Mouse (Mus musculus) spleen, adult 2 months (tissue): ENCODE data around the gene Kxd1. TPM values are rescaled to one million over a fixed set of nuclear protein-coding genes. Genes with fewer than 3 reads are reported as not detected.

Experiments used
- DNase-seq, 2 experiments: peaks; one replicate each; pipeline versions ENCODE4 v3.0.0 to v3.0.0-alpha.2; 2012 to 2021; ENCODE audit warnings: low spot score in 2 of 2, low read depth in 1 of 2
- H3K27ac ChIP-seq: fragments of 200-500 bp; 2 replicates; pipeline ENCODE4 v1.5.1; 2012; ENCODE audit warnings: low read length, inconsistent platforms; ENCODE audit not compliant: insufficient read depth
- H3K27me3 ChIP-seq: fragments of 200-500 bp; 2 replicates; pipeline ENCODE4 v1.6.1; 2012; ENCODE audit warnings: mild to moderate bottlenecking, moderate library complexity, low read length, inconsistent platforms; ENCODE audit not compliant: control insufficient read depth, insufficient read depth
- H3K36me3 ChIP-seq: fragments of 200-500 bp; 2 replicates; pipeline ENCODE4 v1.6.1; 2012; ENCODE audit warnings: mild to moderate bottlenecking, low read length, inconsistent platforms; ENCODE audit not compliant: control insufficient read depth, insufficient read depth
- H3K4me1 ChIP-seq: fragments of 200-500 bp; 2 replicates; pipeline ENCODE4 v1.6.1; 2011; ENCODE audit warnings: inconsistent platforms; ENCODE audit not compliant: control insufficient read depth, insufficient read depth, insufficient read length
- H3K4me3 ChIP-seq: fragments of 200-500 bp; 2 replicates; pipeline ENCODE4 v1.5.1; 2011; ENCODE audit warnings: mild to moderate bottlenecking, inconsistent platforms; ENCODE audit not compliant: insufficient read depth, insufficient read length; ENCODE audit errors: extremely low read depth
- CTCF ChIP-seq: fragments of 200-500 bp; IDR thresholded peaks from 2 replicates; pipeline ENCODE4 v1.5.1; 2011; ENCODE audit warnings: mild to moderate bottlenecking, inconsistent platforms; ENCODE audit not compliant: insufficient read depth, insufficient read length, insufficient replicate concordance; ENCODE audit errors: extremely low read depth
- POLR2A ChIP-seq: fragments of 200-500 bp; IDR thresholded peaks from 2 replicates; pipeline ENCODE4 v1.6.1; 2011; ENCODE audit warnings: low read depth, low read length, inconsistent platforms
- WGBS: fragments of 180-500 bp; shearing (Covaris S2); methylation state at CpG from one replicate; pipeline ENCODE4 v1.1.7; 2018; 5-methylcytosine and 5-hydroxymethylcytosine counted together
- polyA plus RNA-seq: library from polyadenylated mRNA; depleted of rRNA; stranded (reverse); fragments of >200 nt; gene quantifications from 2 replicates; pipeline ENCODE4 v1.2.3, GENCODE M21; 2012; rRNA removed

Kxd1 gene
- polyA plus RNA-seq, result 50.2 and 52.0 TPM in 2 replicates

GRCm38 (mm10) chr8:70527512-70528181, at the start of gene Kxd1, which contains the start of gene Fkbp8:
Gene Kxd1 (minus strand): TSS chr8:70527956.
Gene Fkbp8 (plus strand): TSS chr8:70527724.
- under 1% methylated on average over 54 of the region's 61 CpGs for WGBS
- H3K4me1 ChIP-seq, result peaks cover 6% of the 10 kb centered on the region; the same call in 1 of the 2 replicates
- peak within 1 kb of the TSS; percentile 89 for H3K4me3 ChIP-seq
- TF ChIP-seq CTCF, result no peak
- TF ChIP-seq POLR2A, result peak; percentile 19
- no peaks in the 10 kb centered on the region for H3K27me3 ChIP-seq
- DNase-seq, result peak; percentile 86 to 95
- H3K27ac ChIP-seq, result peak within 1 kb of the TSS; percentile 83
- peaks cover 19% of the 10 kb centered on the region for H3K36me3 ChIP-seq

GRCm38 (mm10) chr8:70577207-70577606, 49.5 kb upstream of the Kxd1 start:
- WGBS, result 92% methylated on average over 3 of the region's 3 CpGs
- TF ChIP-seq CTCF (no peak), POLR2A (no peak)
- H3K36me3 ChIP-seq, result peaks cover 20% of the 10 kb centered on the region
- no peaks in the 10 kb centered on the region for H3K27me3 ChIP-seq
- H3K4me3 ChIP-seq, result no peak overlapping the region
- DNase-seq, result no peak
- no peaks in the 10 kb centered on the region for H3K4me1 ChIP-seq
- H3K27ac ChIP-seq, result no peak overlapping the region

- no peak overlapping the region for H3K27ac ChIP-seq
- no peaks in the 10 kb centered on the region for H3K27me3 ChIP-seq
- H3K4me1 ChIP-seq, result no peaks in the 10 kb centered on the region
- DNase-seq, result no peak
- WGBS, result 61% methylated on average over 4 of the region's 4 CpGs
- H3K36me3 ChIP-seq, result peaks cover 8% of the 10 kb centered on the region
- TF ChIP-seq POLR2A (no peak), CTCF (no peak)
- H3K4me3 ChIP-seq, result no peak overlapping the region
Observed at GRCm38 (mm10) chr8:70574915-70575314, 47.2 kb upstream of the Kxd1 start.

GRCm38 (mm10) chr8:70574302-70574701, 46.5 kb upstream of the Kxd1 start:
- peaks cover 7% of the 10 kb centered on the region for H3K36me3 ChIP-seq
- H3K27me3 ChIP-seq, result no peaks in the 10 kb centered on the region
- DNase-seq, result no peak
- H3K27ac ChIP-seq, result no peak overlapping the region
- no peaks in the 10 kb centered on the region for H3K4me1 ChIP-seq
- no peak for TF ChIP-seq CTCF
- TF ChIP-seq POLR2A, result no peak
- no peak overlapping the region for H3K4me3 ChIP-seq

- Histone ChIP-seq H3K4me1 (no peaks in the 10 kb centered on the region), H3K4me3 (no peak overlapping the region), H3K27me3 (no peaks in the 10 kb centered on the region), H3K36me3 (no peaks in the 10 kb centered on the region), H3K27ac (no peak overlapping the region)
- no peak for TF ChIP-seq CTCF
- WGBS, result 91% methylated on average over 6 of the region's 6 CpGs
- no peak for DNase-seq
Observed at GRCm38 (mm10) chr8:70570990-70571389, 43.2 kb upstream of the Kxd1 start.

GRCm38 (mm10) chr8:70570360-70570759, 42.6 kb upstream of the Kxd1 start:
- Histone ChIP-seq H3K36me3 (no peaks in the 10 kb centered on the region), H3K4me3 (no peak overlapping the region), H3K27ac (no peak overlapping the region), H3K27me3 (no peaks in the 10 kb centered on the region), H3K4me1 (peaks cover 3% of the 10 kb centered on the region)
- no peak for DNase-seq
- no peak for TF ChIP-seq CTCF
- no peak for TF ChIP-seq POLR2A

GRCm38 (mm10) chr8:70565561-70565960, 37.8 kb upstream of the Kxd1 start:
- H3K36me3 ChIP-seq, result no peaks in the 10 kb centered on the region
- TF ChIP-seq POLR2A (no peak), CTCF (no peak)
- H3K4me3 ChIP-seq, result no peak overlapping the region
- H3K27ac ChIP-seq, result no peak overlapping the region; the same call in 1 of the 2 replicates
- DNase-seq, result no peak
- 9% methylated on average over 3 of the region's 3 CpGs for WGBS
- no peaks in the 10 kb centered on the region for H3K27me3 ChIP-seq
- H3K4me1 ChIP-seq, result peaks cover 19% of the 10 kb centered on the region
